Mouse (Mus musculus) ES-Bruce4 (cell line): ENCODE measurements at regions not wholly inside any gene's neighbourhood (a gene's known extent, or its start where the extent isn't known, plus 50 kb on each side); places are given as distances from the start of the nearest gene placed in this dataset.

Experiments used
- CTCF ChIP-seq: IDR thresholded peaks from one replicate; pipeline ENCODE4 v1.8.1; 2011; ENCODE audit warnings: low read depth, low read length
- POLR2A ChIP-seq: IDR thresholded peaks from one replicate; pipeline ENCODE4 v1.8.1; 2011; ENCODE audit warnings: low read length; ENCODE audit not compliant: insufficient read depth

GRCm38 (mm10) chr13:44061286-44061685, 276.7 kb downstream of the Cd83 start:
- TF ChIP-seq CTCF (no peak), POLR2A (no peak)
